Mouse (Mus musculus) kidney, postnatal 36 days (tissue): Measurements from ENCODE around the gene Mindy4.
A peak's percentile ranks its signal among the peaks of the same experiment; 100 is the strongest.

ENCODE experiments used
- DNase-seq, 2 experiments: peaks; one replicate each; pipeline ENCODE4 v3.0.0; 2021 to 2022; ENCODE audit warnings: mixed read lengths in 2 of 2

Gene Mindy4

DNA sequence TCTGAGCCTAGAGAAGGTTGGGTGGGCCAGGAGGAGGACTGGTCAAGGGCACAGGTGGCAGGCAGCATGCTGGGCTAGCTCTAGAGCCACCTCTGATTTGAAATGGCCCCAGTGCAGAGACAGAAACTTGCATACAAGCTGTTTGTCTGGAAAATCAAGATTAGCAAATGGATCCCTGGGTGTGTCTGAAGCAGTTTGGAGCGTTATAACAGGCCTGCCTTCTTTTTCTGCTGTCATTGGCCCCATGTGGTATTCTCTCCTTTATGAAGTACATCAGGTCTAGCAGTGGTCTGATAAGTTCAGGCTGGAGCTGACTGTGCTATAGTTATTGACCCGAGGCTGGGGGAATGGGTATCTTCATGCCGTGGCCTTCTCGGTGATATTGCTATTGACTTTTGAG is 110.7 kb downstream of the Mindy4 start:
- DNase-seq = no peak

GRCm38 (mm10) chr6:55314628-55315027 is 111.4 kb downstream of the Mindy4 start:
- DNase-seq = no peak

DNA sequence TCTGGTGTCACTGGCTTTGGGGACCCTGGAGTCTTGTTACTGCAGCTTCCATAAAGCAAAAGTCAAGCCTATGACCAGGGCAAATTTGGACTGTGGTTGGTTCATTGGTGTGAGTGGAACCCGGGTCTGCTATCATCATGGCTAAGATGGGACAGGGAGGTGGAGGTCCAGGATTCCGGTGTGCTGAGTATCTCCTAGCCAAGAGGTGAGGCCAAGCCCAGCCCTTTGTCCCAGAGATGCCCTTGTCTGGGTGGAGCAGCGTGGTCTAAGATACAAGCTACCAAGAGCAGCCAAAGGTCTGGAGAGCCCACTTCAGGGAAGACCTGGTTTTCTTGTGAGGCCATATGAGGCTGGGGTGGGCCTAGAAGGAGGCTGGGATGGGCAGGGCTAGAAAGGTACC is 115.4 kb downstream of the Mindy4 start:
- DNase-seq = no peak

GRCm38 (mm10) chr6:55319585-55320551 is 116.7 kb downstream of the Mindy4 start:
- no peak for DNase-seq

DNA sequence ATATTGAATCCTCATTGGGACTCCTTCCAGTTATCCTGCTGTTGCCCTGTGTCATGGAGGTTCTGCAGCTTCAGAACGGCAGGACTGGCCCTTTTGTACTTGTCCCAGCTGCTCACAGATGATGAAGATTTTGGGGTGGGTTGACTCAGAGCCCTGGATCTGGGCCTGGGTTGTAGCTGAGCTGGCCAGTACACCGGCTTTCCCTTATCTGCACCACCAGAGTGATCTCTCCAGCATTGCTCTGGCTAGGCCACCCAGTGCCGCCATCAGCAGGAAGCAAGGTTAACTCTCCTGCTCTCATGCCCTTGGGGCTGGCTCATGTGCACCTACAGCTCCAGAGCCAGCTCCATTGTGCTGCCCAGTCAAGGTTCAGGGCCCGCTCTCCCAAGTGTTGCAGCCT is 117.7 kb downstream of the Mindy4 start:
- no peak for DNase-seq

GRCm38 (mm10) chr6:55321518-55321917 is 118.3 kb downstream of the Mindy4 start:
- no peak for DNase-seq

DNA sequence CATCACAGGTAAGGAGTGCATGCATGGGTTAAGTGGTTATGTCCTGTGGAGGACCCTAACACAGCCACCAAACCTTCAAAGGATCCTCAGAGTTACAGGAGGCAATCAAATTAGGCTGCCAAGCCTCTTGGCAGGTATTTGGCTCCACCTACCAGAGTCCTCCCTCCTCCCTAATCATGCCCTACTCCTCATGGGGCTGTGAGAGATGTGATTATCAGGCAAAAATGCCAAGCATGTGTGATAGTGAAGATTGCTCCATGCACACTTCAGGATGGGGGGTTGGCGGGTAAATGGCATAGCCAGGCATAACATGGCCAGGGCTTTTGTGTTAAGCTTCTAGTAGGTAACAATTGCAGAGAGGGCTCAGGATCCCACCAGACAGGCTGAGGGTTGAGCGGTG is 119.8 kb downstream of the Mindy4 start:
- DNase-seq = no peak

- peak; percentile 68 to 72 for DNase-seq
These were observed 120.9 kb downstream of the Mindy4 start for GRCm38 (mm10) chr6:55323908-55324634.

GRCm38 (mm10) chr6:55324785-55325184 is 121.6 kb downstream of the Mindy4 start:
- peak in 1 of 2 experiments; percentile 35 for DNase-seq

DNA sequence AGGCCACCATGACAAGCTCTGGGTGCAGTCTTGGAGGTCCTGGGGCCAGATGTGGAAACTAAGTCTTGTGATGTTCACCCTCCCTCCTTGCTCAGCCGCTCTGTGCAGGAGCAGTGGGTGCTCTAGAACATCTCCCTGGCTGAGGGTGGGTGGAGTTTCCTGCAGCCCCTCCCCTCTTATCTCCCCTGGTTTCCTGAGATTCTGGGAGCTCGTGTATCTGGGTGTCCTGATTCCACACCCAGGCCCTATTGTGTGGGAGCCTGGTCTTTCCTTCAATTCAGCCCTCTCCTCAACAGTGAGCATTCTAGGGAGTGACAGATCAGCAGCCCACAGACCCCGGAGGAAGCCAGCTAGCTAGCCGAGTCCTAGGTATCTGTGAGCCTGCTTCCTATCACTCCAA is 123.1 kb downstream of the Mindy4 start:
- DNase-seq = no peak

- DNase-seq = no peak
These were observed 124.1 kb downstream of the Mindy4 start for GRCm38 (mm10) chr6:55327326-55327725.

DNA sequence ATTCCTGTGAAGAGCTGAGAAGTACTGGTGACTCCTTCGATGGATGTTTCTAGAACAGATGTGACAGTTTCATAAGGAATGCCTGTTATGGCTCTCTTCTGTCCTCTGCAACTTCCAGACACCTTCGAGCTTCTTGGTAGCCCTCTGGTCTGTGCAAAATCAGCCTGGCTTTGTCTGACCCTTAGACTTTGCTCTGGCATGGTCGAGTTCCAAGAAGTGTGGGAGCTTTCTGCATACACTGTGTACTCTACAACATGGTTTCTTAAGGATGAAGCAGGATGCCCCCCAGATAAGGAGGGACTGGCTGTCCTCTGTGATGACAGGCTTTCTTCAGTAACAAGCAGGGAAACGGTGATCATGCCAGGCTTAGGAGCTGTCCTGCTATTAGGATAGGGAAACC is 125.0 kb downstream of the Mindy4 start:
- peak; percentile 75 to 80 for DNase-seq

GRCm38 (mm10) chr6:55331315-55331714 is 128.1 kb downstream of the Mindy4 start:
- no peak for DNase-seq

DNA sequence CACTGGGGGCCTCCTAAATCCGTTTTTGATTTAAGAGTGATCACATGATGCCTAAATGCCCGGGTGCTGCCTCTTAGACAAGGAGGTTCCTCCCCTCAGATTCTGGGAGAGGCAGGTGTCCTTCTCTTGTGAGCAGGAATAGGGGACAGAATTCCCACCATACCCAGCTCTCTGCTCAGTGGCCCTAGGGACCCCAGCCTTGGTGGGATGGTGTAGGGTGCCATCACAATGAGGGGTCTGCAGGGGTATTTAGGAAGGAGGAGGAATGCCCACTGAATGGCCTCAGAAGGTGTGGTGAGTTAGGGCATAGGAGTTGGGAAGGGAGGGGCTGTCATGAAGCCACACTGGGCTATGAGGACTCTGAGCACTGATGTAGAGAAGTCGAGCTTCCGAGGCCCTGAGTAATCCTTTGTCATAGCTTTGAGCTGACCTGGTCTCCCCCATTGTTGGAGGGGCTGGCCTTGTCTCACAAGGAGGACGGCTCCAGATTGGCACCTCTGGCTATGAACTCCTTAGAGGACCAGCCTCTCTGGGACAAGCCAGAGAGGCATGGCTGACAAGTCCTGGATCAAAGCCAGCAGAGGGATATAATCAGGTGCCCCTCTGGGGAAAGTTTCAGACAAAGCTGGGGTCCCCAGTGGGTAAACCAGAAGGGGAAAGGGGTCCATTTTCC is 129.1 kb downstream of the Mindy4 start:
- DNase-seq = no peak

GRCm38 (mm10) chr6:55332773-55333109 is 129.6 kb downstream of the Mindy4 start:
- DNase-seq = no peak

GRCm38 (mm10) chr6:55335989-55336514 is 132.9 kb downstream of the Mindy4 start, which contains the start of gene Aqp1:
Aqp1 (plus strand) TSS chr6:55336432.
- peak; percentile 89 to 92 for DNase-seq

DNA sequence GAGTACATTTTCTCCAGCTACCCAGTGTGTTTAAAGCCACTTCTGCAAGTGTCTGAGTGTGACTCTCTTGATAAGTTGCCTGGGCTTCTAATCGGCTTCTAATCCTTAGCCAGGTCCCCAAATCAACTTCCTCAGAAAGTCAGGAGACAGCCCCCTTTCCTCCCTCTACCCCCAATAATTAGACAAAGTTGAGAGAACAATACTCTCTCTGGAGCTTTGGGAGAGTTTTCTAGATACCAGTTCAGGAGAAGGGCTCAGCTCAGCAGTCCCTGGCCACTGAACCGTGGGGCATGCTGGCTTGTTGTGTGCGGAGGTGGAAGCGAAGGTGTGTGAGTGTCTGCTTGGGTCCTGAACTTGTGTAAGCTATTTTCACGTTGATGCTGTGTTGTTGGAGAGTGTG is 134.1 kb downstream of the Mindy4 start:
- DNase-seq = peak; percentile 48 to 57

DNA sequence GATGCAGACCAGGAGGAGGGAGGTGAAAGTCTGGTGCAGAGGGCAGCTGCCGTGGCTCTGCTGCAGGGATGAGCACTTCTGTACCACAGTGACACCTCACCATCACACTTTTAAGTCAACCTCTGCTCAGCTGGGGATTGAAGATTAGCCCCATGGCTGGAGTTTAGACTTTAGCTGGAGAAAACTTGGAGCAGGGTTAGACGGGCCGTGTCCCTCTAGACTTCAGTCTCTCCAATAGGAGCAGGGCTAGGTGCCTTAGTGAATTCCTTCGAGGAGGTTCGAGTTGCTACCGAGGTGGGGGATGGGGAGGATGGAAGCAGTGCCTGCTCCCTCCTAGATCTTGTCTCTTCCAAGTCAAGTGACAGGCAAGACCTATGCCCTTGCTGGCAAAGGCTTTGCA is 134.9 kb downstream of the Mindy4 start:
- DNase-seq = peak; percentile 90 to 95

DNA sequence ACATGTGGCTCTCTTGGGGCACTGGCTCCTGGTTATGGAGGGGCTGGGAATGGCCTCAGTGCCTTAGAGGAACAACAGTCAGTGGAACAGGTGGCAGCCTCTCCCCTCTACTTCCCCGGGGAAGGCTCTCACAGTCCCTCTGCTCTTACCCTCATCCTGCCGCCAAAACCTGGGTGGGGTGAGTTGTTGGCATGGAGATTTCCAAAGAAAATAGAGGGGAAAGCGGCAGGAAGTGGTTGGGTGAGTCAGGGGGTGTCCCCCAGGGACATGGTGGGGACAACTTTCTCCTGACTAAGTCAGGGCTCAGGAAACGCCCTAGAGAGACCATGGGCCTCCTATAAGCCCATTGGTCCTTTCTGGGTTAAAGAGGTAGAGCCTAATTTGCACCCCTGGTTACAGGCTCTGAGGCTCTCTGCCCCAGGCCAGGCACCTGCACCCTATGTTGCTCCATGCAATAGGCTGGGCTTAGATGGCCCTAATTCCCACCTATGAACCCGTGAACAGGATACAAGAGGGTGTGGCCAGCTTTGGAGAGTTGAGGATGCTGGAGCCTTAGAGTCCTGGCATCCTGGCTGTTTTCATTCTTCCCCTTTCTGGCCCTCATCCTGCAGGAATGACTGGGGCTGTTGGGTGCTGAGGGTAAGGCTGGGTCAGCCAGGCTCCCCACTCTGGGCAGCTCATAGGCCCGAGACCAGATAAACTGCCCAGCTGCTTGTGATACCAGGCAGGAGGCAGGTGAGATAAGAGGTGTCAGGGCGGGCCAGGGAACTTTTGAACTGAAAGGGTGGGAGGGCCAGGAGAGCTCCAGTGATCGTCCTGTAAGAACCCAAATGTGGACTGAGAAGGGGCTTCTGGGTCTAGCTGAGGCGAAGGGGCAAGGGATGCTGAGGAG is 136.0 kb downstream of the Mindy4 start:
- no peak for DNase-seq

GRCm38 (mm10) chr6:55341688-55342087 is 138.5 kb downstream of the Mindy4 start:
- DNase-seq = peak in 1 of 2 experiments; percentile 13

DNA sequence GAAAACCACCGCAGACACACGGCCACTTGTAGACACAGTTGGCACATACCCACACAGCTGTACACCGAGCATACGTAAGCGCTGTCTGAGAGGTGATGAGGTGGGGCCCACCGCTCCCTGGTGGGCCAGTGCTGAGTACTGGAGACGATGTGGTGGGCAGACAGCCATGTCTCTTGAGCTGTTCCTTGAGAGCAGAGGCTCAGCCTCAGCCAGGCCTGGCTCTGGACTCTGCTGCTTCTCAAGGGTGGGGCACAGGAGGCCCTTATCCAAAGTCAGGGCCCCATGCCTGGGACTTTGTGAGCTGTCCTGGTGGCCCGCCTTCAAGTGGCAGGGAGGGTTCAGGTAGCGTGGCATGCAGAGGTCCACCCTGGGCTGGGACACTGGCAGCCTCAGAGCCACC is 139.1 kb downstream of the Mindy4 start:
- no peak for DNase-seq

GRCm38 (mm10) chr6:55343446-55343845 is 140.3 kb downstream of the Mindy4 start:
- no peak for DNase-seq
